Mouse (Mus musculus) cerebellum, adult 18-20 months (tissue): ENCODE measurements at regions not wholly inside any gene's neighbourhood (a gene's known extent, or its start where the extent isn't known, plus 50 kb on each side); places are given as distances from the start of the nearest gene placed in this dataset.
"Not testable (repeated sequence)": the region's sequence is repeated elsewhere in the genome, so short reads cannot be mapped to it uniquely, and the experiment has no call there.

Source experiments
- DNase-seq, 2 experiments: peaks; one replicate each; pipeline ENCODE4 v3.0.0; 2021

DNA sequence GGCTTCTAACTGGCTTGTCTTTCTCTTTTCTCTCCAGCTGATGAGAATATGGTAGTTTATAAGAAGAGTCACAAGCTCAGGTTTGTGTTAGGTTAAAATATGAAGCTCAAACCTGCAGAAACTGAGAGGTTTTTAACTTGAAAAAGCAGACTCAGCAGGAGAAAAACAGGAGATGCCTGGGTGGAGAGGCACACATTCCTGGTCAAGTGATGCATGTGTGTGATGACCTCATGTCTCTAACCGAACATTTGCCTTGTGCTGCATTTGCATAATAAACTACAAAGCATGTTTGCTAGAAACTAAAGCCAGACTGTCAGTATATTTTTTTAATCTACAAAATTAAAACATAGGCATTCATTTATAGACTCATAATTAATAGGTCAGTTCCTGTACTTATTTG, 182.2 kb upstream of the Ctso start:
- DNase-seq, result no peak

DNA sequence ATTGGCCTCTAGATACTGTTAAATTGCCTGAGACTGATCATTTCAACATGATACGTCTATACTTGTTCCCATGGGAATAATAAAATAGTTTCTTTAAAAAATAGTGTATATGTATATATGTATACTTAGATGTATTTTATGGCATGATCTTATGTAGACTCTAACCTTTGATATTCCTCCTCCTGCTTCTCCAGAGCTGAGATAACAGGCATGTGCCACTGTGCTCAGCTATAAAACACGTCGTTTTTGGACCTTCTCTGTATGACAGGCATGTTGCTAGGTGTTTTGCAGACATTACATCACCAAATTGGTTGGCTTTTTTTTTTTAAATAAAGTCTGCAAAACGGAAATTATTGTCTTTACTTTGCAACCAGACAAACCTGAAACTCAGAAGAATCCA, 179.4 kb upstream of the Ctso start:
- no peak for DNase-seq

DNA sequence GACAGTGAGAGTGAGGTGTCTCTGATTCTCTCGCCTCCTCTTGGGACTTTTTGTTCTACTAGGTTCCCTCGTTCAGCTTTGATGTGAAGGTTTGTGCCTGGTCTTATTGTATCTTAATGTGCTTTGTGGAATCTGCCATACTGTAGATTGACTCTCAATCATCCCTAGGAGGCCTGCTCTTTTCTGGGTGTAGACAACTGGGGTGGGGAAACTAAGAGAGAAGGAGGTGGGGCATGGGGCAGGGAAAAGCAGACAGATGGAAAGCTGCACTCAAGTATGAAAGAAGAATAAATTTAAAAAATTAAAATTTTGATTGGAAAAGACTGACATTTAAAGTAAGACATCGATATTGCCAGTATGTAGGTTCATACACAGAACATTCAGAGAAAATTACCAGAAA, 172.0 kb upstream of the Ctso start:
- DNase-seq, result no peak

- no peak for DNase-seq
These were observed 171.5 kb upstream of the Ctso start for GRCm38 (mm10) chr3:81760914-81761313.

DNA sequence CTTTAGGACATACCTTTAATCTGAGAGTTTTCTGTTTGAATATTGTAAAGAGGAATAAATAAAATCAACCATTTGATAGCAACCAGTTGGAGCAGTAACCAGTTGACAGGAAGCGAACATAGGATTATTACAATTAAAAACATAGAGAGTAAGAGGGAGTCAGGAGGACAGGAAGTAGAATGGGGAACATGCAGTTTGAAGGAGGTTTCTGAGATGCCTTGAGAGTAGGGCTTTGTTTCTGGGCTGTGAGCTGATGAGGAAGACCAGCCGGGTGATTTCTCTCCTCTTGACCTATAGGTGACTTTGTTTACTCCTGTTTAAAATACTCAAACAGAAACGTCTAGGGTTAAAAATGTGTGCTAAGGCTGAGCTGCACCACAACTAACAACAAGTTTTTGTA, 160.6 kb upstream of the Ctso start:
- no peak for DNase-seq

DNA sequence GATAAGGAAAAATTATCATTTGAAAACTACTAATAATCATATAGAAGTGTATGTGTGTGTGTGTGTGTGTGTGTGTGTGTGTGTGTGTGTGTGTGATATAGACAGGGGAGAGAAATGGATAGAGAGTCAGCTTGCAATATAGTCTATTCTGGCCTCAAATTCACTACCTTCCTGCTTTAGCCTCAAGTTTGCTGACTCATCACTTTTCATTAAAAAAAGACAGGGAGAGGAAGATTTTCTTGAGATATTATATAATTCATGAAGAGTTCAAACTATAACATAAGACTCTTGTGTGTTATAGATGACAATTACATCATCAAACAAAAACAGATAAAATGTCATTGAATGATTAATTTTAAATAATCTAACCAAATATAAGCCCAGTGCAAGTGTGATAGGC, 159.4 kb upstream of the Ctso start:
- no peak for DNase-seq

DNA sequence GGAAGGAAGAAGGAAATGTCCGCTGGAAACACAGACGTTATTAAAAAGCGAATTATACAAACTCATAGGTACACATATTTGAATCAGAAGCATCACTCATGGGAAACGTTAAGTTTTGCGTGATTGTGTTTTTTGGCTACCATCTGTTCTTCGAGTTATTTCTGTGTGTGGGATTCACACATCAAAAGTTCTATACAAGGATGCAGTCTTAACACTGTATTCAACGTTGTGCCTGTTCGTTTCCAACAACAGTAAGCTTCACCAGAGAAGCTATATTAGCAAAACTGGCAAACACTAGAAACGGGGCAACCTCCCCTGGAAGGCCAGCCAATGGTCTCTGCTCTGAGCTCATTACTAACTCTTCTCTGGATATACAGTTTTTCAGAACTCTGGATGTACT, 150.3 kb upstream of the Ctso start:
- DNase-seq, result no peak

GRCm38 (mm10) chr3:81782921-81783541, 149.4 kb upstream of the Ctso start:
- DNase-seq, result peak in 1 of 2 experiments; percentile 7

DNA sequence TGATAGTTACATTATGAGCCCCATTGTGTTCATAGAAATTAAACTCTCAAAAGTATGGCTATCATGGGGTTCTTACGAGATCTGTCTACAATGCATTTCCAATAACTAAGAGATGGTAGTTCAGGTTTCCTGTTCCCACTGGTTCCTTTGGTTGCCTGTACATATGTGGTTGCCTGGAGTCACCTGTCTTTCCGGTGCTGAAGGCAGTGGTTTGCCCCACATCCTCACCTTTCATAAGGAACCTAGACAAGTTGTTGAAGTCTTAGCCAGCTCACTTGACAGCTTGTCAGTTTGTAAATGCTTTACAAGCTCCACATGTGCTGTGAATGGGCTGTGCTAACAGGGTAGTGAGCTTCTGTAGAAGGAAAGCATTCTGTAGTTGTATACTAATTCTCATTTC, 143.5 kb upstream of the Ctso start:
- no peak for DNase-seq

GRCm38 (mm10) chr3:81789664-81790063, 142.7 kb upstream of the Ctso start:
- no peak for DNase-seq

DNA sequence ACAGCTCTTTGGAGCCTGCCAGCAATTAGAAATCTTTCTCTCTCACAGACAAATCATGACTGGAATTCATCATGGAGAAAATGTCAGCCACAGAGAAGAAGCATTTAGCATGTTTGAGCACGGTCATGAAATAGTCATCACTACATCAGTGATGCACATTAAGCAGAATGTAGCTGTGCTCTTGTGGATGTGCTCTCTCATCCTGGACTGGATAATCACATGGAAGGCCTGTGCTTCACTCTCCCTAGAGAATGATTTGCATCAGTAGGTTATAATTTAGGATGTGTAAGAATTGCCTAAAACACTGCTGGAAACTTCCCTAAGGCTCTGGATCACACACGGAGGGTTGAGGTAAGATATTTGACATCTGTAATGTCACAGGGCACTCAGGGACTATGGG, 130.3 kb upstream of the Ctso start:
- DNase-seq, result no peak

DNA sequence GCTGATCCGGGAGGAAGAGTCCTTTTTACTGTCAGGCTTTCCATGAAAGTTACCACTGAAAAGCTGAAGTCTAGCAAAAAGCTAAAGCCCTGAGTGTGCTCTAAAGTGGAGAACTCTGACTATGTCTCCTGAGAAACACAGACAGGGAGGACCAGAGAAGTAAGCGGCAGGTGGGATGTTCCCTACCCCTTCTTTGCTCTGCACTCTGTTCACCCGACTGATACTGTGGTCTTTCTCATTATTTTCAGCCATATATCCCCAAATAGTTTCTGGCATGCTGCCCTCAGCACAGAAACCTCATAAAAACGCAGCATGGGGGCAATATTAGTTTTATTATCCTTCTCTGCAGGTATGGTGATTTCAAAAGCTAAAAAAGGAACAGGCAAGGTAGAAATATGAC, 126.7 kb upstream of the Ctso start:
- DNase-seq, result no peak

DNA sequence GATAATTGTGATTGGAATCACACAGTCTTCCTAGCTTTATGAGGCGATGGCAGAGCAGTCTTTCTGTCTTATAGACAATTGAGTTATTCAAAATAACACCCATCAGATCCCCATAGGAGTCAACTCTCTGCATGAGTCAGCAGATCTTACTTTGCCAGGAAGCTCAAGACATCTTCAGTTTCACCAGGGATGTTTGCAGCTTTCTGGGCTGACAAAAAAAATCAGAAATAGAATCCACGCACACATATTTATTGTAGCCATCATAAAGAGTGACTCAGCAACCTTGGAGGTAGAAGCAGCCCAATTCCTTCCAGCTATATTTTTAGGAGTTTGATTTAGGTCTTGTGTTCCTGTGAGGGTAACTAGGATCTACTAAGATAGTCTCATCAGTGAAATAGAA, 122.8 kb upstream of the Ctso start:
- no peak for DNase-seq

GRCm38 (mm10) chr3:81820304-81820703, 112.1 kb upstream of the Ctso start:
- no peak for DNase-seq

DNA sequence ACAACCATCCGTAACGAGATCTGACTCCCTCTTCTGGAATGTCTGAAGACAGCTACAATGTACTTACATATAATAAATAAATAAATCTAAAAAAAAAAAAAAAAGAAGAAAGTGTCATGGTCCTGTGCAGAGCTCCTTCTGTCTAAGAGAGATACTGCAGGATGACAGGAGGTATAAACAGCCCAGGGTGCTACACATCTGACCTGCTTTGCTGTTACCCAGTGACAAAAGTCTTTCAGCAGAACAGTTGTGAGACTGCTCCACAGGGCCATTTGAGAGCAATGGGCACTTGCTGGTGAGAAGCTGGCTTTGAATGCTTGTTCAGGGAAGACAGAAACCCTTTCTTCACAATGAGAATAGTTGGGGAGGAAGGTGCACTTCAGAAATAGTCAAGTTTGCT, 102.9 kb upstream of the Ctso start:
- DNase-seq, result no peak

DNA sequence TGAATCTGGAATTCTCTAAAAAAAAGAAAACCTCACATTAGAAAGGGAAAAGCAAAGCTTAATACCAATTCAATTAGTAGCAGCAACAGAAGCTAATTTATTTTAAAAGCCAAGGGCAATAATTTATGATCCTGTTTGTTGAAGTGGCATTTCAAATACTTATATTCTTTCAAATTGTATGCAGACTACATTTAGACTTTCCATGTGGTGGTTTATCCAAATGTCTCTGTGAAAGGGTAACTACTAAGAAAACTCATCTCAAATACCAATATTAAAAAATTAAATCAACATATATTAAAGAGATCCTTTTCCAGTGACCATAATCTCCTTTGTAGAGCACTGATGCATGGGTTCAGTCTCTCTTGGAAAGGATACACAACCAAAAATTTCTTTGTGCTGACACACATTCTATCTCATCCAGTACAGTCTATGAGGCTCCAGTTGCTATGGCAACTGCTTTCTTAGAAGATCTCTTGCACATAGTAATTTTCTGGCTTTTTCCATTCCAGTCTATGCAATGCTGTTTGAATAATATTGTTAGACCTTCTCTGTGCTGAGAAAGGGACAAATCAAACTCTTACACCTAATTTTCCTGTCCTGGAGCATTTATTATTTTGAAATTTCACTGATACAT, 102.3 kb upstream of the Ctso start:
- DNase-seq, result no peak

GRCm38 (mm10) chr3:81835380-81836157, 96.8 kb upstream of the Ctso start:
- no peak for DNase-seq

DNA sequence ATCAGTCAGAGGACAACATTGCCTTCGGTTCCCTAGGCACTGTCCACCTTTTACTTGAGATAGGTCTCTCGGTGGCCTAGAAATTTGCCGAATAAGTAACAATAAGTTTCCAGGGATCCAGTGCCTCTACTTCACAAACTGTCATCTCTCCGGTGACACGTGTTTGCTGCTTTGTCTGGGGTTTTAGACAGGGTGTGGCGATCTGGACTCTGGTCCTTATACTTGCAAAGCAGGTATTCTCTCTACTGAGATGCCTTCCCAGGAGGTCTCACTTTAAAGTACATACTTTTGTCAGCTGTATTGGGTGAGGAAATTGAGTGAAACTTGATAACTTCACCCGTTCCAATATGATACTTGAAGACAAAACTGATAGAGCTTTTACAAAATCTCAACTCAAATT, 95.9 kb upstream of the Ctso start:
- DNase-seq, result no peak

GRCm38 (mm10) chr3:81838121-81838520, 94.3 kb upstream of the Ctso start:
- DNase-seq, result not testable (repeated sequence)

DNA sequence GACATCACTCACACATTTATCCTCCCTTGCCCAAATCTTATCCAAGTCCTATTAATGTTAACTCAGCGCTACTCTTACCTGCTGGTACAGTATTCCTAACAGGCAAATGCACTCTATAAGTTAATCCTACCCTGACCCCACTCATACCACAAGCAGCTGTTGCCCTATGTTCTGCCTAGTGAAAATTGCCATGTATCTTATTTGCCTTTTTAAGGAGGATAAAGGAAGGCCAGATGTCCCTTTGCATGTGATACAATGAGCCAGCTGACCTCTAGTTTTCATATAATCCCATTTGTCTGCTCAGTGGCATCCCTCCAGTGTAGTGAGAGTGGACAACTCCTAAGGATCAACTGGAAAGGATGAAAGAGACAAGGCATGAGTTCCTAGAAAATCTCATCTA, 67.9 kb upstream of the Ctso start:
- DNase-seq, result no peak
